Comparison of ENCODE assay signal across 9 mouse cellular contexts in the genomic region with DNA sequence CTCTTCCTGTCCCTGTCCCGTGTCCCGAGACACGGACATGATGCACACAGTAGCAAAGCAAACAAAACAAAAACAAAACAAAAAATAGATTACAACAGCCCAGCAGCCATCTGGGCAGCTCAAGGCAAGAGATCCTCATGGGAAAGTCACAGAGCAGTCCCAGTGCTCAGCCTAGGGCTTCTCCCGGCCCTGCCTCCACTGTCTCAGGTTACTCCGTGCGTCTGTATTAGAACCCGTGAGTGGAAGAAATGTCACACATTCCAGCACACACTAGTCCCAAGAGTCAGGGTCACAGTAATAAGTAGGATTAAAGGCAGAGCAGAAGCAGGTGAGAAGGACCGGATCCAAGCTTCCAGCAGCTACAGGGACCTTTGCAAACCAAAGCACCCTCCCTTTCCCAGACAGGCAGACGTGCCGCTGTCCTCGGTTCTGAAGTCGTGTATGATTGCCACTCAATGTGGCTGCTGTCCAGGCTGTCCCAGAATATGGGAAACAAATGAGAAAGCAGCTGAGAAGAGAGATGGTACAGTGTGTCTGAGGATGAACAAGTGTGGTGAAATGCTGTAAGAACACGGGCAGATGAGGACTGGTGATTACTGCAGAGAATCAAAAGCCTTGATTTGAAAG.
A peak's percentile ranks its signal among the peaks of the same experiment; 100 is the strongest.
DNase-seq lines count a peak whose midpoint lies in the region; ATAC-seq and TF ChIP-seq lines count a peak whose summit lies in the region.
"Had no signal": no experiment of that assay in that cellular context is flagged by ENCODE, and none has a peak within 500 bp of the region (broad histone marks: within the 10 kb centered on the region; RNA-seq: fewer than 3 reads in every experiment).

No protein-coding gene starts in this region.

- H3K4me1 ChIP-seq in embryonic facial prominence, embryonic 11.5 days (ENCODE audit: control insufficient read depth, insufficient read depth, low read length): no peaks in the 10 kb centered on the region
- peaks cover 10% of the 10 kb centered on the region for H3K4me1 ChIP-seq in lung, adult 2 months (ENCODE audit: control insufficient read depth, insufficient read depth, low read length)

- H3K27ac ChIP-seq in embryonic facial prominence, embryonic 11.5 days (replicated peaks; ENCODE audit: low read depth, low read length): no peak overlapping the region
- H3K27ac ChIP-seq: hindbrain, embryonic 15.5 days had no signal

- no peaks in the 10 kb centered on the region for H3K9me3 ChIP-seq in embryonic facial prominence, embryonic 11.5 days (replicated peaks; ENCODE audit: control insufficient read depth, low read length)
- H3K9me3 ChIP-seq: hindbrain, embryonic 15.5 days had no signal

- no peaks in the 10 kb centered on the region for H3K36me3 ChIP-seq in embryonic facial prominence, embryonic 11.5 days (replicated peaks; ENCODE audit: control insufficient read depth, insufficient read depth, low read depth, low read length)
- H3K36me3 ChIP-seq: hindbrain, embryonic 15.5 days had no signal

- TF ChIP-seq POLR2A in lung, adult 2 months (IDR thresholded peaks at IDR 0.05; ENCODE audit: borderline replicate concordance, extremely low read depth, low read depth, low read length): no peak

- H3K4me2 ChIP-seq in embryonic facial prominence, embryonic 11.5 days (ENCODE audit: low read depth, low read length): no peak overlapping the region
- H3K4me2 ChIP-seq: hindbrain, embryonic 15.5 days had no signal

- H3K4me3 ChIP-seq in embryonic facial prominence, embryonic 11.5 days (ENCODE audit: low read depth, low read length): no peak overlapping the region
- no peak overlapping the region for H3K4me3 ChIP-seq in lung, adult 2 months (replicated peaks; ENCODE audit: extremely low read depth, low read depth, low read length)
- H3K4me3 ChIP-seq: hindbrain, embryonic 15.5 days had no signal

- 37% methylated on average over 13 of the region's 13 CpGs for WGBS in embryonic facial prominence, embryonic 11.5 days
- 44% methylated on average over 13 of the region's 13 CpGs for WGBS in lung, adult 2 months

- no peak for TF ChIP-seq CTCF in lung, adult 2 months (IDR thresholded peaks at IDR 0.05; ENCODE audit: insufficient read depth, low read length)

- no peak overlapping the region for H3K9ac ChIP-seq in embryonic facial prominence, embryonic 11.5 days (replicated peaks; ENCODE audit: low read length)
- H3K9ac ChIP-seq: hindbrain, embryonic 15.5 days had no signal

- ATAC-seq in embryonic facial prominence, embryonic 11.5 days (replicated peaks; ENCODE audit: insufficient number of reproducible peaks, low FRiP score, low TSS enrichment, low read depth): peak; percentile 44; the same call in 1 of the 2 replicates
- no peak for ATAC-seq in erythroid progenitor cell, adult 5-6 weeks (replicated peaks; ENCODE audit: low FRiP score, poor library complexity, severe bottlenecking)

- DNase-seq in kidney, adult 18-20 months: peak; percentile 29
- DNase-seq in kidney, adult 11 months: no peak
- DNase-seq in ZHBTc4 (ENCODE audit: low read depth, low spot score): peak; percentile 68
- peak; percentile 84 for DNase-seq in embryonic facial prominence, embryonic 11.5 days (ENCODE audit: low spot score)
- DNase-seq in lung, adult 2 months: peak; percentile 24
- no peak for DNase-seq in right cerebral cortex, adult 18-20 months
- DNase-seq in thymus, postnatal 10 days (ENCODE audit: low spot score in 2 of 2): no peak

- no peaks in the 10 kb centered on the region for H3K27me3 ChIP-seq in embryonic facial prominence, embryonic 11.5 days (ENCODE audit: control insufficient read depth, insufficient read depth, low read length)
- H3K27me3 ChIP-seq: hindbrain, embryonic 15.5 days had no signal

Comparison
In these comparisons a context has a peak if more than half of its experiments do, and no peak if none do; other contexts are left out.
1. DNase-seq: peak in kidney, adult 18-20 months (single experiment), ZHBTc4 (single experiment), embryonic facial prominence, embryonic 11.5 days (single experiment) and lung, adult 2 months (single experiment); none in kidney, adult 11 months (single experiment), right cerebral cortex, adult 18-20 months (single experiment) and thymus, postnatal 10 days (0 of 2).